In the genomic region with DNA sequence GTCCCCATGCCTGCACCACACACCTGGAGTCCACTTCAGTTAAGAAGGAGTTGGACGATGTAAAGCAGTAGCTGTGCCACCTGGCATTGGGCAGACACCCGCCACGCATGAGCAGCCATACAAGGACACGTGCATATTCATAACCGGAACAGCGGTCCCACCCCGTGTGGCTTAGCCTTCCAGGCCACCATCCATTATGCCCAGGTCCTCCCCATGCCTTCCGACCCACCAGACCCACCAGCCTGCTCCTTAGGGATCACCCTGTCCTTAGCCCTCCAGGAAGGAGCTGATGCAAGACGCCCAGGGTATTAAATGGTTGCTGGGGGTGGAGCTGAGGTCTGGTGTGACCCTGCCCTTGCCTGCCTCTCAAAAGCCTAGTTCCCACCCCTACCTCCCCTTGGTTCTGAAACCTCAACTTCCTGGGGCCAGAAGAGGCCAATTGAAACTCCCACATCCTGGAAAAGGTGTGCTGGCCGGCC, we compare ENCODE assay signal across 8 mouse cellular contexts. TPM values are rescaled to one million over a fixed set of nuclear protein-coding genes. Genes with fewer than 3 reads are reported as not detected.
A peak's percentile ranks its signal among the peaks of the same experiment; 100 is the strongest.
DNase-seq lines count a peak whose midpoint lies in the region; ATAC-seq and TF ChIP-seq lines count a peak whose summit lies in the region.

No protein-coding gene starts in this region.

- peak overlapping the region; percentile 86 for H3K9ac ChIP-seq in ES-E14 (ENCODE audit: insufficient read depth, low read depth, low read length, poor library complexity, severe bottlenecking)
- 0 out of 2 replicates have a peak overlapping the region, but pooled peaks have one; percentile 2 for H3K9ac ChIP-seq in intestine, embryonic 16.5 days (ENCODE audit: low read depth, low read length)
- peak overlapping the region; percentile 23; the same call in 1 of the 2 replicates for H3K9ac ChIP-seq in stomach, postnatal 0 days (ENCODE audit: low read length)

- H3K4me2 ChIP-seq in intestine, embryonic 16.5 days (ENCODE audit: low read depth, low read length) = peak overlapping the region; percentile 97; the same call in 1 of the 2 replicates
- H3K4me2 ChIP-seq in stomach, postnatal 0 days (replicated peaks; ENCODE audit: low read depth) = peak overlapping the region; percentile 97

- no peak for ATAC-seq in CD4-positive, CD25-positive, alpha-beta regulatory T cell, adult 4 months
- ATAC-seq in intestine, embryonic 16.5 days = 0 out of 2 replicates have a peak, but pooled peaks have one; percentile 9
- peak; percentile 3; the same call in 1 of the 2 replicates for ATAC-seq in stomach, postnatal 0 days (ENCODE audit: low FRiP score, low TSS enrichment)

- no peaks in the 10 kb centered on the region for H3K9me3 ChIP-seq in ES-E14 (ENCODE audit: control insufficient read depth, insufficient read depth, low read depth, low read length)
- H3K9me3 ChIP-seq in intestine, embryonic 16.5 days (ENCODE audit: control insufficient read depth, low read length) = no peaks in the 10 kb centered on the region
- H3K9me3 ChIP-seq in stomach, postnatal 0 days (ENCODE audit: control insufficient read depth, low read length) = no peaks in the 10 kb centered on the region

- peak; percentile 26 for DNase-seq in CD4-positive, CD25-positive, alpha-beta regulatory T cell, adult 2 months (ENCODE audit: low read depth, low spot score)
- no peak for DNase-seq in ES-E14 (ENCODE audit: low read depth, low spot score)
- peak; percentile 64 for DNase-seq in lung, adult 2 months
- peak; percentile 27 for DNase-seq in stomach, postnatal 0 days (ENCODE audit: low spot score)
- no peak for DNase-seq in right cerebral cortex, postnatal 14 days
- DNase-seq in thymus, postnatal 4 days = no peak

- peaks cover 38% of the 10 kb centered on the region for H3K36me3 ChIP-seq in ES-E14 (ENCODE audit: control insufficient read depth, insufficient read depth, low read length, poor library complexity, severe bottlenecking)
- no peaks in the 10 kb centered on the region for H3K36me3 ChIP-seq in intestine, embryonic 16.5 days (ENCODE audit: control insufficient read depth, insufficient read depth, low read length)
- peaks cover 5% of the 10 kb centered on the region; the same call in 1 of the 2 replicates for H3K36me3 ChIP-seq in stomach, postnatal 0 days (ENCODE audit: control insufficient read depth, insufficient read depth, low read length)

- in situ Hi-C loops in ES-E14 (cut with MboI; ENCODE audit: low sequenced_read_pairs in 2 of 2, unreplicated experiment in 2 of 2) = no loop called here

- peak overlapping the region; percentile 90 to 97 for H3K4me3 ChIP-seq in ES-E14 (ENCODE audit: insufficient read depth in 1 of 2, low read depth in 1 of 2, low read length in 2 of 2, poor library complexity in 1 of 2, severe bottlenecking in 1 of 2)
- H3K4me3 ChIP-seq in intestine, embryonic 16.5 days (ENCODE audit: low read length) = peak overlapping the region; percentile 78; the same call in 1 of the 2 replicates
- H3K4me3 ChIP-seq in lung, adult 2 months (replicated peaks; ENCODE audit: extremely low read depth, low read depth, low read length) = peak overlapping the region; percentile 29
- peak overlapping the region; percentile 71; the same call in 1 of the 2 replicates for H3K4me3 ChIP-seq in stomach, postnatal 0 days (ENCODE audit: low read depth, low read length)

- peak; percentile 28; the same call in 1 of the 2 replicates for TF ChIP-seq POLR2A in lung, adult 2 months (IDR thresholded peaks at IDR 0.05; ENCODE audit: borderline replicate concordance, extremely low read depth, low read depth, low read length)

- peaks cover 0 to 11% of the 10 kb centered on the region in 2 experiments; a peak in 3 of 4 replicates for H3K4me1 ChIP-seq in ES-E14 (ENCODE audit: control insufficient read depth in 2 of 2, insufficient read depth in 2 of 2, low read length in 2 of 2, poor library complexity in 1 of 2)
- peaks cover 25% of the 10 kb centered on the region; the same call in 1 of the 2 replicates for H3K4me1 ChIP-seq in intestine, embryonic 16.5 days (ENCODE audit: control insufficient read depth, insufficient read depth, low read length)
- peaks cover 2% of the 10 kb centered on the region for H3K4me1 ChIP-seq in lung, adult 2 months (ENCODE audit: control insufficient read depth, insufficient read depth, low read length)
- peaks cover 7% of the 10 kb centered on the region for H3K4me1 ChIP-seq in stomach, postnatal 0 days (replicated peaks; ENCODE audit: control insufficient read depth, insufficient read depth)

- WGBS in intestine, embryonic 16.5 days = 84% methylated on average over 10 of the region's 10 CpGs
- 56% methylated on average over 10 of the region's 10 CpGs for WGBS in lung, adult 2 months
- WGBS in stomach, postnatal 0 days = 76% methylated on average over 10 of the region's 10 CpGs

- TF ChIP-seq CTCF in lung, adult 2 months (IDR thresholded peaks at IDR 0.05; ENCODE audit: insufficient read depth, low read length) = no peak
- no peak for TF ChIP-seq CTCF in stomach, postnatal 0 days (IDR thresholded peaks at IDR 0.05; ENCODE audit: low read depth)

- no peak for TF ChIP-seq EP300 in stomach, postnatal 0 days (optimal IDR thresholded peaks at IDR 0.05)

- H3K27ac ChIP-seq in ES-E14 (ENCODE audit: insufficient read depth, low read depth, low read length, poor library complexity, severe bottlenecking) = peak overlapping the region; percentile 85; the same call in 1 of the 2 replicates
- H3K27ac ChIP-seq in intestine, embryonic 16.5 days (ENCODE audit: low read length) = no peak overlapping the region
- no peak overlapping the region for H3K27ac ChIP-seq in stomach, postnatal 0 days (replicated peaks)

- H3K27me3 ChIP-seq in intestine, embryonic 16.5 days (replicated peaks; ENCODE audit: control insufficient read depth, insufficient read depth, low read length) = no peaks in the 10 kb centered on the region
- H3K27me3 ChIP-seq in stomach, postnatal 0 days (ENCODE audit: control insufficient read depth, insufficient read depth, low read length) = no peaks in the 10 kb centered on the region

TF ChIP-seq in ES-E14, 5 proteins besides CTCF, POLR2A, EP300 and RAD21:
- TF ChIP-seq ZC3H11A (IDR thresholded peaks at IDR 0.05; ENCODE audit: borderline replicate concordance, low read depth, low read length) = no peak
- no peak for TF ChIP-seq ZNF384 (IDR thresholded peaks at IDR 0.05; ENCODE audit: low read depth, low read length)
- no peak for TF ChIP-seq HCFC1 (IDR thresholded peaks at IDR 0.05; ENCODE audit: borderline replicate concordance, insufficient read depth, low read length)
- TF ChIP-seq CHD2 (IDR thresholded peaks at IDR 0.05; ENCODE audit: low read depth, low read length) = no peak
- no peak for TF ChIP-seq MAFK (IDR thresholded peaks at IDR 0.05; ENCODE audit: insufficient read depth, low read depth, low read length)

RNA-seq across cellular contexts. Expression of gene Slc1a5, which starts 3.4 kb away (rescaled TPM):
- 100 to 1,000 TPM; 142 to 182 TPM for polyA plus RNA-seq in CD4-positive, CD25-positive, alpha-beta regulatory T cell, adult 4 months (2017; shearing (Covaris generic))
- total RNA-seq in ES-E14 (2012; rRNA removed) = 72.0 and 156 TPM in 2 replicates
- 44.5 and 49.0 TPM in 2 replicates for polyA plus RNA-seq in intestine, embryonic 16.5 days (2015; fragmentation: Nextera tagmentation; extraction: Ambion mirVana)
- 190 and 201 TPM in 2 replicates for polyA plus RNA-seq in lung, adult 2 months (2012; rRNA removed)
- 48.6 and 53.5 TPM in 2 replicates for polyA plus RNA-seq in stomach, postnatal 0 days (2015; fragmentation: Nextera tagmentation; extraction: Ambion mirVana)

RNA-seq across cellular contexts. Expression of gene Strn4, which starts 31.2 kb away (rescaled TPM):
- 10 to 100 TPM; 19.2 TPM for polyA plus RNA-seq in CD4-positive, CD25-positive, alpha-beta regulatory T cell, adult 4 months (2017; shearing (Covaris generic))
- 76.0 and 105 TPM in 2 replicates for total RNA-seq in ES-E14 (2012; rRNA removed)
- 68.9 and 72.3 TPM in 2 replicates for polyA plus RNA-seq in intestine, embryonic 16.5 days (2015; fragmentation: Nextera tagmentation; extraction: Ambion mirVana)
- polyA plus RNA-seq in lung, adult 2 months (2012; rRNA removed) = 164 and 180 TPM in 2 replicates
- 45.1 and 45.2 TPM in 2 replicates for polyA plus RNA-seq in stomach, postnatal 0 days (2015; fragmentation: Nextera tagmentation; extraction: Ambion mirVana)

RNA-seq across cellular contexts. Expression of gene Fkrp, which starts 32.0 kb away (rescaled TPM):
- 10 to 100 TPM in 1 of 2 experiments, 1 to 10 TPM in 1; 6.8 to 11.2 TPM for polyA plus RNA-seq in CD4-positive, CD25-positive, alpha-beta regulatory T cell, adult 4 months (2017; shearing (Covaris generic))
- 12.8 and 18.5 TPM in 2 replicates for total RNA-seq in ES-E14 (2012; rRNA removed)
- polyA plus RNA-seq in intestine, embryonic 16.5 days (2015; fragmentation: Nextera tagmentation; extraction: Ambion mirVana) = 20.3 and 22.3 TPM in 2 replicates
- polyA plus RNA-seq in lung, adult 2 months (2012; rRNA removed) = 41.7 and 42.0 TPM in 2 replicates
- 14.2 and 14.5 TPM in 2 replicates for polyA plus RNA-seq in stomach, postnatal 0 days (2015; fragmentation: Nextera tagmentation; extraction: Ambion mirVana)

RNA-seq across cellular contexts. Expression of gene Ap2s1, which starts 46.3 kb away (rescaled TPM):
- 10 to 100 TPM; 60.7 to 73.1 TPM for polyA plus RNA-seq in CD4-positive, CD25-positive, alpha-beta regulatory T cell, adult 4 months (2017; shearing (Covaris generic))
- 188 and 227 TPM in 2 replicates for total RNA-seq in ES-E14 (2012; rRNA removed)
- 266 and 271 TPM in 2 replicates for polyA plus RNA-seq in intestine, embryonic 16.5 days (2015; fragmentation: Nextera tagmentation; extraction: Ambion mirVana)
- 206 and 228 TPM in 2 replicates for polyA plus RNA-seq in lung, adult 2 months (2012; rRNA removed)
- 225 and 229 TPM in 2 replicates for polyA plus RNA-seq in stomach, postnatal 0 days (2015; fragmentation: Nextera tagmentation; extraction: Ambion mirVana)

RNA-seq across cellular contexts. Expression of gene Prkd2, which starts 58.2 kb away (rescaled TPM):
- 10 to 100 TPM; 57.3 to 60.0 TPM for polyA plus RNA-seq in CD4-positive, CD25-positive, alpha-beta regulatory T cell, adult 4 months (2017; shearing (Covaris generic))
- total RNA-seq in ES-E14 (2012; rRNA removed) = 5.7 and 6.9 TPM in 2 replicates
- polyA plus RNA-seq in intestine, embryonic 16.5 days (2015; fragmentation: Nextera tagmentation; extraction: Ambion mirVana) = 10.3 and 11.5 TPM in 2 replicates
- 97.2 and 121 TPM in 2 replicates for polyA plus RNA-seq in lung, adult 2 months (2012; rRNA removed)
- 7.5 and 8.8 TPM in 2 replicates for polyA plus RNA-seq in stomach, postnatal 0 days (2015; fragmentation: Nextera tagmentation; extraction: Ambion mirVana)

Comparison
In these comparisons a context has a peak if more than half of its experiments do, and no peak if none do; other contexts are left out.
1. DNase-seq: peak in CD4-positive, CD25-positive, alpha-beta regulatory T cell, adult 2 months (single experiment), lung, adult 2 months (single experiment) and stomach, postnatal 0 days (single experiment); none in ES-E14 (single experiment), right cerebral cortex, postnatal 14 days (single experiment) and thymus, postnatal 4 days (single experiment).
2. H3K4me3 ChIP-seq: peak in every context shown above with its lines; median percentile 94 in ES-E14; 78 in intestine, embryonic 16.5 days; 71 in stomach, postnatal 0 days; 29 in lung, adult 2 months.
3. H3K9ac ChIP-seq: peak in every context shown above with its lines; median percentile 86 in ES-E14; 23 in stomach, postnatal 0 days; 2 in intestine, embryonic 16.5 days.